18 mouse cellular contexts compared by ENCODE assay signal in the genomic region with DNA sequence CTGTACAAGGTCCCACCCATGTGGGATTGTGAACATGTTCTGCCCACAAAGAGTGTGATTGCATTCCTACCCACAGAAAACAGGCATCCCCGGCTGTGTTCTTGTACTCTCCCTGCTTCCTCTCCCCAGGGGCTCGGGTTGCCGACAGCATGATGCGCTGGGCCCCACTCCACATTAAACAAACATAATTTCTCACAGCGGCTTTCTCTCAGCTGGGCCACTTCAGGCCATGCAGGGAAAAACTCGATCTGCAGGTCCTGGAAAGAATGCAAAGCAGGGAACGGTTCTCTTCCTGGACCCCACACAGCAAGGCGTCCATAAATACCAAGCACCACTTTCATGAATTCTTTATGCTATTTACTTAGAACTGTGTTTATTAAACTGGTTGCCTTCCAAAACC.
DNase-seq lines count a peak whose midpoint lies in the region; ATAC-seq and TF ChIP-seq lines count a peak whose summit lies in the region.
"Had no signal": no experiment of that assay in that cellular context is flagged by ENCODE, and none has a peak within 500 bp of the region (broad histone marks: within the 10 kb centered on the region; RNA-seq: fewer than 3 reads in every experiment).

No protein-coding gene starts in this region.

- peak overlapping the region; percentile 8; the same call in 1 of the 2 replicates for H3K4me2 ChIP-seq in lung, embryonic 15.5 days
- H3K4me2 ChIP-seq: hindbrain, embryonic 15.5 days; kidney, embryonic 15.5 days; midbrain, embryonic 11.5 days; neural tube, embryonic 15.5 days had no signal

- no peaks in the 10 kb centered on the region for H3K27me3 ChIP-seq in lung, embryonic 15.5 days
- H3K27me3 ChIP-seq: hindbrain, embryonic 15.5 days; kidney, embryonic 15.5 days; neural tube, embryonic 15.5 days had no signal

- no peaks in the 10 kb centered on the region for H3K4me1 ChIP-seq in lung, adult 2 months (ENCODE audit: control insufficient read depth, insufficient read depth, low read length)
- no peaks in the 10 kb centered on the region for H3K4me1 ChIP-seq in lung, embryonic 15.5 days
- H3K4me1 ChIP-seq: hindbrain, embryonic 15.5 days had no signal

- no peak for TF ChIP-seq POLR2A in lung, adult 2 months (IDR thresholded peaks at IDR 0.05; ENCODE audit: borderline replicate concordance, extremely low read depth, low read depth, low read length)

- 0 out of 2 replicates have a peak, but pooled peaks have one; percentile 19 for ATAC-seq in lung, embryonic 15.5 days (ENCODE audit: borderline replicate concordance, extremely low read depth, low FRiP score, low TSS enrichment)
- ATAC-seq: forebrain, embryonic 16.5 days had no signal

- intact Hi-C loops in heart, postnatal 14 days (cut with DNase I) = no loop called here

- no peaks in the 10 kb centered on the region for H3K36me3 ChIP-seq in lung, embryonic 15.5 days
- H3K36me3 ChIP-seq: hindbrain, embryonic 15.5 days; kidney, embryonic 15.5 days; neural tube, embryonic 15.5 days had no signal

- TF ChIP-seq CTCF in lung, adult 2 months (IDR thresholded peaks at IDR 0.05; ENCODE audit: insufficient read depth, low read length) = no peak
- TF ChIP-seq CTCF in layer of hippocampus, adult 2 months (conservative IDR thresholded peaks at IDR 0.05) = no peak

- WGBS in lung, adult 2 months = 19% methylated on average over 8 of the region's 8 CpGs
- WGBS in lung, embryonic 15.5 days = 14% methylated on average over 8 of the region's 8 CpGs

- no peaks in the 10 kb centered on the region for H3K9me3 ChIP-seq in lung, embryonic 15.5 days
- H3K9me3 ChIP-seq: hindbrain, embryonic 15.5 days; kidney, embryonic 15.5 days; neural tube, embryonic 15.5 days had no signal

- H3K9ac ChIP-seq in lung, embryonic 15.5 days = no peak overlapping the region
- H3K9ac ChIP-seq: hindbrain, embryonic 15.5 days; kidney, embryonic 15.5 days; neural tube, embryonic 15.5 days had no signal

- no peak overlapping the region for H3K27ac ChIP-seq in lung, embryonic 15.5 days
- H3K27ac ChIP-seq in layer of hippocampus, adult 2 months = no peak overlapping the region
- H3K27ac ChIP-seq: hindbrain, embryonic 15.5 days; kidney, embryonic 15.5 days; macrophage; neural tube, embryonic 15.5 days had no signal

- DNase-seq in heart, adult 9 months (ENCODE audit: low spot score in 2 of 2) = peak; percentile 2 to 10
- DNase-seq in heart, postnatal 14 days = no peak
- DNase-seq in lung, adult 18-20 months = peak; percentile 30 to 48
- DNase-seq in lung, adult 2 months = no peak
- DNase-seq in layer of hippocampus, adult 2 months (ENCODE audit: low spot score in 2 of 2) = no peak
- DNase-seq in left cerebral cortex, adult 11 months (ENCODE audit: low spot score) = no peak
- DNase-seq in urinary bladder, postnatal 36 days (ENCODE audit: low spot score in 2 of 2) = no peak
- DNase-seq: adrenal gland, adult 2 months; cerebellum, postnatal 14 days; right cerebral cortex, postnatal 4 days; thymus, postnatal 36 days had no signal

- no peak overlapping the region for H3K4me3 ChIP-seq in lung, adult 2 months (replicated peaks; ENCODE audit: extremely low read depth, low read depth, low read length)
- no peak overlapping the region for H3K4me3 ChIP-seq in lung, embryonic 15.5 days
- H3K4me3 ChIP-seq in layer of hippocampus, adult 2 months = no peak overlapping the region
- H3K4me3 ChIP-seq: hindbrain, embryonic 15.5 days; kidney, embryonic 15.5 days; neural tube, embryonic 15.5 days had no signal

Comparison
In these comparisons a context has a peak if more than half of its experiments do, and no peak if none do; other contexts are left out.
1. DNase-seq: peak in heart, adult 9 months (2 of 2) and lung, adult 18-20 months (2 of 2); none in heart, postnatal 14 days (0 of 2), lung, adult 2 months (single experiment), layer of hippocampus, adult 2 months (0 of 2), left cerebral cortex, adult 11 months (single experiment) and urinary bladder, postnatal 36 days (0 of 2).